Mouse (Mus musculus) embryonic facial prominence, embryonic 11.5 days (tissue): ENCODE data around the gene Gps2. TPM values are rescaled to one million over a fixed set of nuclear protein-coding genes. Genes with fewer than 3 reads are reported as not detected.
"Not testable (repeated sequence)": the region's sequence is repeated elsewhere in the genome, so short reads cannot be mapped to it uniquely, and the experiment has no call there.

Source experiments
- ATAC-seq: fragments of 200-750 bp; cut with Nextera tagmentation; replicated peaks from 2 replicates; pipeline ENCODE4 v1.8.0; 2017; ENCODE audit warnings: low read depth; ENCODE audit not compliant: insufficient number of reproducible peaks, low FRiP score, low TSS enrichment
- DNase-seq: peaks from one replicate; pipeline ENCODE4 v3.0.0-alpha.2; 2015; ENCODE audit warnings: low spot score
- H3K27ac ChIP-seq: fragments of 300-500 bp; sonication (generic); replicated peaks from 2 replicates; pipeline ENCODE4 v1.5.1; 2014; ENCODE audit warnings: mild to moderate bottlenecking, low read depth, low read length, control low read depth
- H3K27me3 ChIP-seq: fragments of 300-500 bp; sonication (generic); 2 replicates; pipeline ENCODE4 v1.6.1; 2014; ENCODE audit warnings: mild to moderate bottlenecking, low read length, moderate library complexity, mixed read lengths; ENCODE audit not compliant: control insufficient read depth, insufficient read depth
- H3K36me3 ChIP-seq: fragments of 300-500 bp; sonication (generic); replicated peaks from 2 replicates; pipeline ENCODE4 v1.6.1; 2014; ENCODE audit warnings: low read depth, mild to moderate bottlenecking, low read length, moderate library complexity, mixed read lengths; ENCODE audit not compliant: control insufficient read depth, insufficient read depth
- H3K4me1 ChIP-seq: fragments of 300-500 bp; sonication (generic); 2 replicates; pipeline ENCODE4 v1.6.1; 2014; ENCODE audit warnings: low read length, mixed read lengths; ENCODE audit not compliant: control insufficient read depth, insufficient read depth
- H3K4me2 ChIP-seq: fragments of 300-500 bp; sonication (generic); 2 replicates; pipeline ENCODE4 v1.6.1; 2014; ENCODE audit warnings: low read depth, mild to moderate bottlenecking, control low read depth, low read length, moderate library complexity
- H3K4me3 ChIP-seq: fragments of 300-500 bp; sonication (generic); 2 replicates; pipeline ENCODE4 v1.5.1; 2014; ENCODE audit warnings: low read depth, low read length, control low read depth
- H3K9ac ChIP-seq: fragments of 300-500 bp; sonication (generic); replicated peaks from 2 replicates; pipeline ENCODE4 v1.6.1; 2014; ENCODE audit warnings: mild to moderate bottlenecking, control low read depth, low read length
- H3K9me3 ChIP-seq: fragments of 300-500 bp; sonication (generic); replicated peaks from 2 replicates; pipeline ENCODE4 v1.6.1; 2016; ENCODE audit warnings: mild to moderate bottlenecking, low read length, inconsistent platforms, mixed read lengths; ENCODE audit not compliant: control insufficient read depth
- WGBS: fragments of 180-500 bp; shearing (Covaris S2); extraction: QIAGEN DNeasy Blood & Tissue Kit; methylation state at CpG from one replicate; pipeline ENCODE4 v1.1.7; 2014; 5-methylcytosine and 5-hydroxymethylcytosine counted together
- polyA plus RNA-seq: library from polyadenylated mRNA; unstranded; fragments of >200 nt; fragmentation: Nextera tagmentation; extraction: Ambion mirVana; gene quantifications from 2 replicates; pipeline ENCODE4 v1.2.1, GENCODE M21; 2014

Gps2 gene
- polyA plus RNA-seq, 1 experiment from 2014 or later = 76.2 TPM

GRCm38 (mm10) chr11:69914917-69915430 lies 1.3 kb downstream of the Gps2 start:
- no peaks in the 10 kb centered on the region for H3K27me3 ChIP-seq
- ATAC-seq (no peak), DNase-seq (no peak)
- H3K36me3 ChIP-seq = peaks cover 35% of the 10 kb centered on the region
- peak overlapping the region; percentile 8; the same call in 1 of the 2 replicates for H3K27ac ChIP-seq
- peak overlapping the region; percentile 91 for H3K9ac ChIP-seq
- peak overlapping the region; percentile 98 for H3K4me2 ChIP-seq
- H3K4me1 ChIP-seq = peaks cover 12% of the 10 kb centered on the region
- peak overlapping the region; percentile 86 for H3K4me3 ChIP-seq
- WGBS = 34% methylated on average over 9 of the region's 9 CpGs
- no peaks in the 10 kb centered on the region for H3K9me3 ChIP-seq

- Histone ChIP-seq H3K27me3 (no peaks in the 10 kb centered on the region), H3K4me2 (0 out of 2 replicates have a peak overlapping the region, but pooled peaks have one; percentile 1), H3K9me3 (no peaks in the 10 kb centered on the region), H3K4me1 (peaks cover 12% of the 10 kb centered on the region), H3K27ac (no peak overlapping the region), H3K9ac (no peak overlapping the region; the same call in 1 of the 2 replicates), H3K4me3 (0 out of 2 replicates have a peak overlapping the region, but pooled peaks have one; percentile 5), H3K36me3 (peaks cover 29% of the 10 kb centered on the region)
- DNase-seq = no peak
- ATAC-seq = no peak
- WGBS = 61% methylated on average over 5 of the region's 5 CpGs
Measured at GRCm38 (mm10) chr11:69915667-69916627, 2.3 kb downstream of the Gps2 start.

GRCm38 (mm10) chr11:69916652-69917378 lies 3.1 kb downstream of the Gps2 start:
- not testable (repeated sequence) for H3K4me3 ChIP-seq, DNase-seq, ATAC-seq, H3K27ac ChIP-seq, H3K27me3 ChIP-seq, H3K4me2 ChIP-seq, H3K9ac ChIP-seq, H3K9me3 ChIP-seq
- WGBS = 71% methylated on average over 7 of the region's 7 CpGs
- Histone ChIP-seq H3K4me1 (peaks cover 12% of the 10 kb centered on the region), H3K36me3 (peaks cover 26% of the 10 kb centered on the region)

GRCm38 (mm10) chr11:69917379-69917948 lies 3.8 kb downstream of the Gps2 start:
- 83% methylated on average over 8 of the region's 8 CpGs for WGBS
- ATAC-seq (no peak), DNase-seq (no peak)
- no peak overlapping the region for H3K4me3 ChIP-seq
- no peaks in the 10 kb centered on the region for H3K9me3 ChIP-seq
- peaks cover 12% of the 10 kb centered on the region for H3K4me1 ChIP-seq
- no peak overlapping the region for H3K9ac ChIP-seq
- H3K4me2 ChIP-seq = no peak overlapping the region
- H3K36me3 ChIP-seq = peaks cover 22% of the 10 kb centered on the region
- H3K27me3 ChIP-seq = no peaks in the 10 kb centered on the region
- H3K27ac ChIP-seq = no peak overlapping the region

GRCm38 (mm10) chr11:69918118-69918517 lies 4.4 kb downstream of the Gps2 start:
- no peaks in the 10 kb centered on the region for H3K27me3 ChIP-seq
- no peak overlapping the region for H3K9ac ChIP-seq
- no peak for DNase-seq
- H3K4me1 ChIP-seq = peaks cover 12% of the 10 kb centered on the region
- H3K9me3 ChIP-seq = no peaks in the 10 kb centered on the region
- WGBS = 85% methylated on average over 5 of the region's 5 CpGs
- no peak for ATAC-seq
- H3K4me2 ChIP-seq = no peak overlapping the region
- no peak overlapping the region for H3K4me3 ChIP-seq
- H3K27ac ChIP-seq = no peak overlapping the region
- H3K36me3 ChIP-seq = peaks cover 22% of the 10 kb centered on the region

- peaks cover 22% of the 10 kb centered on the region for H3K36me3 ChIP-seq
- H3K27ac ChIP-seq = no peak overlapping the region
- H3K4me2 ChIP-seq = peak overlapping the region; percentile 82
- H3K9me3 ChIP-seq = no peaks in the 10 kb centered on the region
- peaks cover 12% of the 10 kb centered on the region for H3K4me1 ChIP-seq
- no peak for ATAC-seq
- no peaks in the 10 kb centered on the region for H3K27me3 ChIP-seq
- 84% methylated on average over 9 of the region's 9 CpGs for WGBS
- DNase-seq = no peak
- H3K4me3 ChIP-seq = peak overlapping the region; percentile 97
- H3K9ac ChIP-seq = peak overlapping the region; percentile 11; the same call in 1 of the 2 replicates
Measured at GRCm38 (mm10) chr11:69919053-69919452, 5.4 kb downstream of the Gps2 start.

- Histone ChIP-seq H3K4me1 (peaks cover 11% of the 10 kb centered on the region), H3K4me3 (peak overlapping the region; percentile 97), H3K36me3 (peaks cover 22% of the 10 kb centered on the region), H3K9me3 (no peaks in the 10 kb centered on the region), H3K27ac (peak overlapping the region; percentile 89), H3K27me3 (no peaks in the 10 kb centered on the region), H3K4me2 (peak overlapping the region; percentile 82), H3K9ac (peak overlapping the region; percentile 96)
- DNase-seq (peak; percentile 75), ATAC-seq (no peak)
- 1% methylated on average over 17 of the region's 17 CpGs for WGBS
Measured at GRCm38 (mm10) chr11:69919661-69920265, 6.1 kb downstream of the Gps2 start.
